Mouse (Mus musculus) C2C12 (cell line): ENCODE measurements around the gene Cd300lb. TPM values are rescaled to one million over a fixed set of nuclear protein-coding genes. Genes with fewer than 3 reads are reported as not detected.

Experiments
- H3K27me3 ChIP-seq: one replicate; pipeline ENCODE4 v1.6.1; 2011; ENCODE audit not compliant: control insufficient read depth, insufficient read depth, insufficient read length
- H3K36me3 ChIP-seq: one replicate; pipeline ENCODE4 v1.6.1; 2011; ENCODE audit not compliant: control insufficient read depth, insufficient read depth
- H3K4me3 ChIP-seq: one replicate; pipeline ENCODE4 v1.5.1; 2011; ENCODE audit warnings: mild to moderate bottlenecking, control low read depth; ENCODE audit not compliant: poor library complexity, insufficient read depth, severe bottlenecking
- H3K79me2 ChIP-seq: one replicate; pipeline ENCODE4 v1.6.1; 2011; ENCODE audit not compliant: control insufficient read depth, insufficient read depth
- H3K79me3 ChIP-seq: one replicate; pipeline ENCODE4 v1.6.1; 2011; ENCODE audit warnings: low read depth, control low read depth
- H3ac ChIP-seq: one replicate; pipeline ENCODE3; 2011; ENCODE audit warnings: low read depth; ENCODE audit not compliant: control insufficient read depth, insufficient read length
- CEBPB ChIP-seq: IDR thresholded peaks from one replicate; pipeline ENCODE4 v1.6.1; 2011; ENCODE audit warnings: low read depth, mild to moderate bottlenecking, control low read depth, moderate library complexity
- CTCF ChIP-seq: IDR thresholded peaks from one replicate; pipeline ENCODE4 v1.5.1; 2011; ENCODE audit not compliant: control insufficient read depth, insufficient read depth, insufficient read length
- FOSL1 ChIP-seq: IDR thresholded peaks from one replicate; pipeline ENCODE4 v1.8.0; 2011; ENCODE audit warnings: mild to moderate bottlenecking, low read length; ENCODE audit not compliant: poor library complexity, insufficient read depth, severe bottlenecking
- MAX ChIP-seq: IDR thresholded peaks from one replicate; pipeline ENCODE4 v1.6.1; 2011; ENCODE audit warnings: mild to moderate bottlenecking, control low read depth
- MYOD1 ChIP-seq: IDR thresholded peaks from one replicate; pipeline ENCODE4 v1.6.1; 2011; ENCODE audit warnings: low read depth; ENCODE audit not compliant: control insufficient read depth, insufficient read length
- MYOG ChIP-seq: IDR thresholded peaks from one replicate; pipeline ENCODE4 v1.6.1; 2011; ENCODE audit not compliant: control insufficient read depth, insufficient read length; ENCODE audit errors: extremely low read depth
- USF1 ChIP-seq: IDR thresholded peaks from one replicate; pipeline ENCODE4 v1.6.1; 2011; ENCODE audit warnings: low read depth, mild to moderate bottlenecking, control low read depth, moderate library complexity
- polyA plus RNA-seq: library from polyadenylated mRNA; unstranded; fragments of >200 nt; fragmentation: generic; extraction: Trizol; gene quantifications from one replicate; pipeline ENCODE4 v1.2.1, GENCODE M21; 2012; ENCODE audit warnings: missing spikeins

Cd300lb gene
- polyA plus RNA-seq, 1 experiment = 0.76 TPM

DNA sequence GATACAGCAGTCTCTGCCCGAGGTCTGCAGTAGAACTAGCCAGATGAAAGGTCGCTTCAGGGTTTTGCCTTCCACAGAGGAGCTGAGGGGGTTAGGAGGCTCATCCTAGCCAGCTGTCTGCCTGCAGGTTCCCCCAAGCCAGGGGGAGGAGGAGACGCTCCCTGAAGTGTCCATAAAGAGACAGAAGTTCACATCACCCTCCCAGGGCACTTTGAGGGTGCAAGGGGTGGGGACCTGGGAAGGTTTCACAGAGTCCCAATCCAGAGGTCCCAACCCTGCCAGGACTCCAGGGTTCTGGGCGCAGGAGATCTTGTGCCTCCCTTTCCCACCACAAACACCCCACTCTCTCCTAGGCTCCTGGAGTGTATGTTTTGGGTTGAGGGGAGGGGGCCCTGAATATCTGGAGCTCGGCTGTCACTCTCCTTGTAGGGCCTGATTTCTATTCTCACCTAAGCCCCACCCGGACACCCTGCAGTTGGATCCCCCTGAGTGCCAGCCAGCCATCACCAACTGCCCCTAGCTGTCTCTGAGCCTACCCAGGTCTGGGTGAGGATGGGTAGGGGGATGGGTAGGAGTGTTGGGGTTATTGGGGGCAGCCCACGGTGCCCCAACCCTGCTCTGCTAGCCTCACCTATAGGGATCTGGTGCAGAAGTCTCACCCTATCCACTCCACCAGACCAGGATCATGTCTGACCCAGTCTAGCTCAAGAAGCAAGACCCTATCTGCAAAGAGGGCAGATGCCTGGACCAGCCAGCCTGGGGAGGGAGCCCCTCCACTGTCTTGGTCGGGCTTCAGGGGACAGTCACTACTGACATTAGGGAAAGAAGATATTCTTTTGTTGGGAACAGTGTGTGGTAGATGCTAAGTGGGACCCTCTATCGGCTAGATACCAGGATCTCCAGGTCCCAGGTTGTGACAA, 59.7 kb downstream of the Cd300lb start:
- H3K36me3 ChIP-seq = no peaks in the 10 kb centered on the region
- H3K79me2 ChIP-seq = no peaks in the 10 kb centered on the region
- H3ac ChIP-seq = no peak overlapping the region
- no peaks in the 10 kb centered on the region for H3K79me3 ChIP-seq
- no peak for TF ChIP-seq MYOG
- no peak for TF ChIP-seq CEBPB
- no peak for TF ChIP-seq CTCF
- no peak for TF ChIP-seq MYOD1
- no peak for TF ChIP-seq FOSL1
- TF ChIP-seq MAX = no peak
- TF ChIP-seq USF1 = no peak
- H3K27me3 ChIP-seq = no peaks in the 10 kb centered on the region
- H3K4me3 ChIP-seq = no peak overlapping the region

DNA sequence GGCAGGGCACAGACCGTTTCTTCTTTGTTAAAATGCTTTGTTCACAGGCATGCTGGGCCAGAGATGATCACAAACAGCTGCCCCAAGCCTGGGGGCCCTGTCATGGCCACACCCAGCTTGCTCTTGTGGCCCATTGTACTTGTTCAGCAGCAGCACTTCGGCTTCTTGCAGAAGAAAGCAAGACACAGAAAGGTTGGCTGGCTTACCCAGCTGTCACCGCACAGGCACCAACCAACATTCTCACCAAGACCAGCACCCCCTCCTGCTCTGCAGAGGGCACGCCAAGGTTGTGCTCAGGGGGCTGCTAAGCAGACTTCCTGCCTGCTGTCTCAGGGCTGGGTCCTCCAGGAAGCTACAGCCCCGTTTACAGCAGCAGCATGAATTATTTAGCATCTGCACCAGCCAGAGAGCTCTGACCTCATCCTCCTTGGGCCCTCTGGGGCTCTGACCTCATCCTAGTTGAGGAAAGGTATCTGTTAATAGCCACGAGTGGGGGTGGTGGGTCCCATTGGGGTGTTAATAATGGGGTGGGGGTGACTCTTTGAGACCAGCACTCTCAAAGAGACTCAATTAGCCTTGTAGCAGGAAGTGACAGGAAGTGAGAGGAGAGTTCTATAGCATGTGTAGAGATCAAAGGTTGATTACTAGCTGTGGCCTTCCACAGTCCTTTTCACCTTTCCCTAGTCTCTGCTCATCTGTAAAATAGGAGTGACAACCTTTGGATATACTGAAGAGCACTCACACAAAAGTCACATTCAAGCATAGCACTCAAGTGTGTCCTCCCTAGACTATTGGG, 61.0 kb downstream of the Cd300lb start:
- no peak overlapping the region for H3K4me3 ChIP-seq
- TF ChIP-seq MYOD1 (no peak), USF1 (no peak), FOSL1 (no peak), CTCF (no peak), MAX (no peak), CEBPB (no peak), MYOG (no peak)
- H3K27me3 ChIP-seq = no peaks in the 10 kb centered on the region
- no peaks in the 10 kb centered on the region for H3K79me2 ChIP-seq
- H3ac ChIP-seq = no peak overlapping the region
- H3K79me3 ChIP-seq = no peaks in the 10 kb centered on the region
- H3K36me3 ChIP-seq = no peaks in the 10 kb centered on the region

Other genes starting within 250 kb of the Cd300lb start
- gene Dnaic2, start 207.0 kb downstream of the Cd300lb start, polyA plus RNA-seq = 0.27 TPM
- gene Kif19a, start 169.0 kb downstream of the Cd300lb start, polyA plus RNA-seq = 0.25 TPM
- gene Btbd17, start 138.4 kb downstream of the Cd300lb start, polyA plus RNA-seq = 0.49 TPM
- gene Gpr142, start 135.5 kb downstream of the Cd300lb start, polyA plus RNA-seq = not detected
- 0.75 TPM for gene Gprc5c, start 83.2 kb downstream of the Cd300lb start, polyA plus RNA-seq
- gene Cd300a, start 44.3 kb downstream of the Cd300lb start, polyA plus RNA-seq = 0.02 TPM
- not detected for gene Cd300c, start 34.8 kb upstream of the Cd300lb start, polyA plus RNA-seq
- gene Cd300ld, start 55.5 kb upstream of the Cd300lb start, polyA plus RNA-seq = not detected
- not detected for gene Cd300c2, start 67.5 kb upstream of the Cd300lb start, polyA plus RNA-seq
- not detected for gene Cd300ld2, start 81.8 kb upstream of the Cd300lb start, polyA plus RNA-seq
- not detected for gene Cd300ld4, start 92.6 kb upstream of the Cd300lb start, polyA plus RNA-seq
- 0.16 TPM for gene Cd300ld5, start 103.4 kb upstream of the Cd300lb start, polyA plus RNA-seq
- gene Cd300ld3, start 114.0 kb upstream of the Cd300lb start, polyA plus RNA-seq = not detected
- gene Cd300e, start 127.8 kb upstream of the Cd300lb start, polyA plus RNA-seq = not detected
- gene Rab37, start 157.0 kb upstream of the Cd300lb start, polyA plus RNA-seq = 0.07 TPM
- not detected for gene Cd300lf, start 199.6 kb upstream of the Cd300lb start, polyA plus RNA-seq
- gene Slc9a3r1, start 229.0 kb upstream of the Cd300lb start, polyA plus RNA-seq = 19.1 TPM